Mouse (Mus musculus) liver, embryonic 15.5 days (tissue): ENCODE data around the gene Ccdc78. TPM values are rescaled to one million over a fixed set of nuclear protein-coding genes. Genes with fewer than 3 reads are reported as not detected.

Source experiments
- ATAC-seq: fragments of 200-750 bp; cut with Nextera tagmentation; 2 replicates; pipeline ENCODE4 v1.8.0; 2017; ENCODE audit warnings: moderate number of reproducible peaks, mild to moderate bottlenecking, moderate library complexity; ENCODE audit not compliant: insufficient read depth
- H3K27ac ChIP-seq: fragments of 300-500 bp; sonication (generic); replicated peaks from 2 replicates; pipeline ENCODE4 v1.5.1; 2015; ENCODE audit warnings: mild to moderate bottlenecking, inconsistent platforms
- H3K27me3 ChIP-seq: fragments of 300-500 bp; sonication (generic); 2 replicates; pipeline ENCODE4 v1.6.1; 2015; ENCODE audit warnings: mild to moderate bottlenecking, inconsistent platforms
- H3K36me3 ChIP-seq: fragments of 300-500 bp; sonication (generic); replicated peaks from 2 replicates; pipeline ENCODE4 v1.6.1; 2015; ENCODE audit warnings: moderate library complexity, mild to moderate bottlenecking, inconsistent platforms
- H3K4me1 ChIP-seq: fragments of 300-500 bp; sonication (generic); replicated peaks from 2 replicates; pipeline ENCODE4 v1.6.1; 2015; ENCODE audit warnings: inconsistent platforms
- H3K4me2 ChIP-seq: fragments of 300-500 bp; sonication (generic); 2 replicates; pipeline ENCODE4 v1.6.1; 2015; ENCODE audit warnings: moderate library complexity, mild to moderate bottlenecking, inconsistent platforms
- H3K4me3 ChIP-seq: fragments of 300-500 bp; sonication (generic); replicated peaks from 2 replicates; pipeline ENCODE4 v1.5.1; 2015; ENCODE audit warnings: mild to moderate bottlenecking, inconsistent platforms
- H3K9ac ChIP-seq: fragments of 300-500 bp; sonication (generic); 2 replicates; pipeline ENCODE4 v1.6.1; 2015; ENCODE audit warnings: moderate library complexity, mild to moderate bottlenecking, inconsistent platforms
- H3K9me3 ChIP-seq: fragments of 300-500 bp; sonication (generic); replicated peaks from 2 replicates; pipeline ENCODE4 v1.6.1; 2016; ENCODE audit warnings: inconsistent platforms
- WGBS: fragments of 180-500 bp; shearing (Covaris S2); methylation state at CpG from one replicate; pipeline ENCODE4 v1.1.7; 2015; ENCODE audit warnings: mixed read lengths; ENCODE audit not compliant: insufficient replicate concordance; 5-methylcytosine and 5-hydroxymethylcytosine counted together
- polyA plus RNA-seq: library from polyadenylated mRNA; unstranded; fragments of >200 nt; fragmentation: Nextera tagmentation; extraction: Ambion mirVana; gene quantifications from 2 replicates; pipeline ENCODE4 v1.2.1, GENCODE M21; 2015

Ccdc78 gene
- polyA plus RNA-seq, 1 experiment from 2014 or later: 0.03 TPM

- H3K4me2 ChIP-seq: no peak overlapping the region
- no peaks in the 10 kb centered on the region for H3K9me3 ChIP-seq
- no peaks in the 10 kb centered on the region for H3K4me1 ChIP-seq
- WGBS: 60% methylated on average over 9 of the region's 9 CpGs
- H3K27me3 ChIP-seq: peaks cover 14% of the 10 kb centered on the region
- H3K27ac ChIP-seq: no peak overlapping the region
- H3K36me3 ChIP-seq: no peaks in the 10 kb centered on the region
- no peak overlapping the region for H3K4me3 ChIP-seq
- ATAC-seq: no peak
- H3K9ac ChIP-seq: no peak overlapping the region
Measured at GRCm38 (mm10) chr17:25756378-25757242, 29.8 kb upstream of the Ccdc78 start.

GRCm38 (mm10) chr17:25757691-25758090, 28.7 kb upstream of the Ccdc78 start:
- H3K4me2 ChIP-seq: no peak overlapping the region
- WGBS: 35% methylated on average over 3 of the region's 3 CpGs
- peaks cover 14% of the 10 kb centered on the region for H3K27me3 ChIP-seq
- no peak for ATAC-seq
- H3K9me3 ChIP-seq: no peaks in the 10 kb centered on the region
- H3K27ac ChIP-seq: no peak overlapping the region
- no peaks in the 10 kb centered on the region for H3K36me3 ChIP-seq
- no peaks in the 10 kb centered on the region for H3K4me1 ChIP-seq
- H3K4me3 ChIP-seq: no peak overlapping the region
- no peak overlapping the region for H3K9ac ChIP-seq

GRCm38 (mm10) chr17:25760148-25760547, 26.2 kb upstream of the Ccdc78 start:
- 54% methylated on average over 8 of the region's 8 CpGs for WGBS
- Histone ChIP-seq H3K9ac (no peak overlapping the region), H3K27ac (no peak overlapping the region), H3K4me1 (no peaks in the 10 kb centered on the region), H3K27me3 (peaks cover 14% of the 10 kb centered on the region), H3K4me2 (no peak overlapping the region), H3K36me3 (no peaks in the 10 kb centered on the region), H3K4me3 (no peak overlapping the region), H3K9me3 (no peaks in the 10 kb centered on the region)
- no peak for ATAC-seq

- Histone ChIP-seq H3K27ac (no peak overlapping the region), H3K9me3 (no peaks in the 10 kb centered on the region), H3K4me1 (no peaks in the 10 kb centered on the region), H3K36me3 (no peaks in the 10 kb centered on the region), H3K4me2 (no peak overlapping the region), H3K9ac (no peak overlapping the region), H3K4me3 (no peak overlapping the region), H3K27me3 (peaks cover 14% of the 10 kb centered on the region)
- no peak for ATAC-seq
- 47% methylated on average over 4 of the region's 4 CpGs for WGBS
Measured at GRCm38 (mm10) chr17:25761561-25761970, 24.8 kb upstream of the Ccdc78 start.

- H3K27me3 ChIP-seq: peaks cover 14% of the 10 kb centered on the region
- H3K9me3 ChIP-seq: no peaks in the 10 kb centered on the region
- H3K4me2 ChIP-seq: no peak overlapping the region
- no peaks in the 10 kb centered on the region for H3K4me1 ChIP-seq
- WGBS: 18% methylated on average over 3 of the region's 3 CpGs
- ATAC-seq: no peak
- H3K9ac ChIP-seq: no peak overlapping the region
- no peaks in the 10 kb centered on the region for H3K36me3 ChIP-seq
- H3K4me3 ChIP-seq: no peak overlapping the region
- no peak overlapping the region for H3K27ac ChIP-seq
Measured at GRCm38 (mm10) chr17:25762591-25762990, 23.8 kb upstream of the Ccdc78 start.

GRCm38 (mm10) chr17:25765886-25766285, 20.5 kb upstream of the Ccdc78 start:
- ATAC-seq: no peak
- H3K4me1 ChIP-seq: no peaks in the 10 kb centered on the region
- WGBS: 54% methylated on average over 5 of the region's 5 CpGs

GRCm38 (mm10) chr17:25769331-25769730, 17.0 kb upstream of the Ccdc78 start:
- H3K36me3 ChIP-seq: no peaks in the 10 kb centered on the region
- H3K9ac ChIP-seq: no peak overlapping the region
- WGBS: 45% methylated on average over 9 of the region's 9 CpGs
- peaks cover 7% of the 10 kb centered on the region for H3K4me1 ChIP-seq
- H3K4me3 ChIP-seq: no peak overlapping the region
- no peaks in the 10 kb centered on the region for H3K9me3 ChIP-seq
- H3K4me2 ChIP-seq: no peak overlapping the region
- peaks cover 19% of the 10 kb centered on the region for H3K27me3 ChIP-seq
- ATAC-seq: no peak
- no peak overlapping the region for H3K27ac ChIP-seq

More at GRCm38 (mm10) chr17:25765886-25766285, 20.5 kb upstream of the Ccdc78 start:
- no peak overlapping the region for H3K9ac ChIP-seq
- H3K4me2 ChIP-seq: no peak overlapping the region
- no peaks in the 10 kb centered on the region for H3K9me3 ChIP-seq
- no peaks in the 10 kb centered on the region for H3K36me3 ChIP-seq
- no peak overlapping the region for H3K27ac ChIP-seq
- peaks cover 19% of the 10 kb centered on the region for H3K27me3 ChIP-seq
- H3K4me3 ChIP-seq: no peak overlapping the region

- Histone ChIP-seq H3K36me3 (peaks cover 18% of the 10 kb centered on the region; the same call in 1 of the 2 replicates), H3K4me3 (peak within 1 kb of the TSS; percentile 74), H3K9ac (peak within 1 kb of the TSS; percentile 79), H3K27me3 (peaks cover 8% of the 10 kb centered on the region), H3K4me2 (peak within 1 kb of the TSS; percentile 84), H3K4me1 (peaks cover 19% of the 10 kb centered on the region), H3K27ac (peak within 1 kb of the TSS; percentile 48), H3K9me3 (no peaks in the 10 kb centered on the region)
- WGBS: under 1% methylated on average over 37 of the region's 37 CpGs
- ATAC-seq: peak; percentile 79
Measured at GRCm38 (mm10) chr17:25773549-25774120, 12.7 kb upstream of the Ccdc78 start, which contains the start of gene Narfl. TSS of gene Narfl (plus strand) at chr17:25773776.

GRCm38 (mm10) chr17:25775318-25776062, 10.9 kb upstream of the Ccdc78 start:
- no peaks in the 10 kb centered on the region; the same call in none of the 2 replicates for H3K27me3 ChIP-seq
- 64% methylated on average over 10 of the region's 10 CpGs for WGBS
- H3K4me2 ChIP-seq: no peak overlapping the region; the same call in 1 of the 2 replicates
- peaks cover 36% of the 10 kb centered on the region for H3K36me3 ChIP-seq
- no peak overlapping the region for H3K9ac ChIP-seq
- peaks cover 19% of the 10 kb centered on the region for H3K4me1 ChIP-seq
- no peak overlapping the region for H3K27ac ChIP-seq
- no peak for ATAC-seq
- no peak overlapping the region for H3K4me3 ChIP-seq
- no peaks in the 10 kb centered on the region for H3K9me3 ChIP-seq

- 84% methylated on average over 5 of the region's 5 CpGs for WGBS
- Histone ChIP-seq H3K9ac (no peak overlapping the region), H3K27me3 (no peaks in the 10 kb centered on the region), H3K4me3 (no peak overlapping the region), H3K36me3 (peaks cover 60% of the 10 kb centered on the region), H3K27ac (no peak overlapping the region), H3K4me2 (no peak overlapping the region), H3K9me3 (no peaks in the 10 kb centered on the region), H3K4me1 (peaks cover 19% of the 10 kb centered on the region)
- ATAC-seq: no peak
Measured at GRCm38 (mm10) chr17:25777948-25778347, 8.4 kb upstream of the Ccdc78 start.

GRCm38 (mm10) chr17:25781339-25781738, 5.0 kb upstream of the Ccdc78 start:
- Histone ChIP-seq H3K4me2 (no peak overlapping the region), H3K9me3 (no peaks in the 10 kb centered on the region), H3K9ac (no peak overlapping the region), H3K27ac (no peak overlapping the region), H3K27me3 (no peaks in the 10 kb centered on the region), H3K36me3 (peaks cover 55% of the 10 kb centered on the region), H3K4me3 (no peak overlapping the region), H3K4me1 (peaks cover 18% of the 10 kb centered on the region)
- ATAC-seq: no peak
- 73% methylated on average over 6 of the region's 6 CpGs for WGBS
